Mouse (Mus musculus) ES-Bruce4 (cell line): ENCODE results near the gene Pank3. TPM values are rescaled to one million over a fixed set of nuclear protein-coding genes. Genes with fewer than 3 reads are reported as not detected.

Experiments used
- H3K27ac ChIP-seq: 2 replicates; pipeline ENCODE4 v1.5.1; 2012; ENCODE audit warnings: low read length, inconsistent platforms; ENCODE audit not compliant: insufficient read depth
- H3K27me3 ChIP-seq: 2 replicates; pipeline ENCODE4 v1.6.1; 2012; ENCODE audit warnings: mild to moderate bottlenecking, low read length, inconsistent platforms; ENCODE audit not compliant: control insufficient read depth, poor library complexity, insufficient read depth, severe bottlenecking
- H3K36me3 ChIP-seq: 2 replicates; pipeline ENCODE4 v1.6.1; 2012; ENCODE audit warnings: inconsistent platforms, mild to moderate bottlenecking, low read length, moderate library complexity; ENCODE audit not compliant: control insufficient read depth, poor library complexity, insufficient read depth, severe bottlenecking
- H3K4me1 ChIP-seq: one replicate; pipeline ENCODE4 v1.8.1; 2011; ENCODE audit warnings: low read length; ENCODE audit not compliant: control insufficient read depth, insufficient read depth
- H3K4me3 ChIP-seq: 2 replicates; pipeline ENCODE4 v1.5.1; 2011; ENCODE audit warnings: low read depth, mild to moderate bottlenecking, low read length
- H3K9ac ChIP-seq: 2 replicates; pipeline ENCODE4 v1.6.1; 2012; ENCODE audit warnings: low read depth, mild to moderate bottlenecking, inconsistent platforms; ENCODE audit not compliant: poor library complexity, severe bottlenecking
- H3K9me3 ChIP-seq: replicated peaks from 2 replicates; pipeline ENCODE4 v1.6.1; 2012; ENCODE audit warnings: mild to moderate bottlenecking, low read length, inconsistent platforms; ENCODE audit not compliant: control insufficient read depth, poor library complexity, insufficient read depth, severe bottlenecking
- CTCF ChIP-seq: IDR thresholded peaks from one replicate; pipeline ENCODE4 v1.8.1; 2011; ENCODE audit warnings: low read depth, low read length
- EP300 ChIP-seq: IDR thresholded peaks from 2 replicates; pipeline ENCODE4 v1.6.1; 2011; ENCODE audit warnings: low read depth, low read length; ENCODE audit not compliant: insufficient read depth
- POLR2A ChIP-seq: IDR thresholded peaks from one replicate; pipeline ENCODE4 v1.8.1; 2011; ENCODE audit warnings: low read length; ENCODE audit not compliant: insufficient read depth
- polyA plus RNA-seq: library from polyadenylated mRNA; stranded (reverse); fragments of >200 nt; gene quantifications from 2 replicates; pipeline ENCODE4 v1.2.4, GENCODE M21; 2011; ENCODE audit warnings: low read depth; ENCODE audit not compliant: missing spikeins, insufficient read depth, insufficient read length

Gene Pank3
- polyA plus RNA-seq: 27.8 and 29.3 TPM in 2 replicates

GRCm38 (mm10) chr11:35769188-35769745 is at the start of gene Pank3:
TSS of gene Pank3 (plus strand) at chr11:35769484.
- Histone ChIP-seq H3K36me3 (peaks cover 8% of the 10 kb centered on the region), H3K4me3 (peak within 1 kb of the TSS; percentile 97), H3K9ac (peak within 1 kb of the TSS; percentile 95), H3K27me3 (no peaks in the 10 kb centered on the region), H3K27ac (peak within 1 kb of the TSS; percentile 65), H3K9me3 (no peaks in the 10 kb centered on the region), H3K4me1 (no peaks in the 10 kb centered on the region)
- 0 out of 2 replicates have a peak, but pooled peaks have one; percentile 30 for TF ChIP-seq EP300
- no peak for TF ChIP-seq CTCF
- TF ChIP-seq POLR2A: peak; percentile 85

- no peaks in the 10 kb centered on the region for H3K9me3 ChIP-seq
- no peaks in the 10 kb centered on the region for H3K4me1 ChIP-seq
- H3K4me3 ChIP-seq: no peak overlapping the region
- H3K9ac ChIP-seq: no peak overlapping the region
- no peak overlapping the region for H3K27ac ChIP-seq
- TF ChIP-seq EP300 (no peak), CTCF (no peak), POLR2A (no peak)
- no peaks in the 10 kb centered on the region for H3K36me3 ChIP-seq
- H3K27me3 ChIP-seq: no peaks in the 10 kb centered on the region; the same call in none of the 2 replicates
Observed at GRCm38 (mm10) chr11:35723876-35724275, 45.4 kb upstream of the Pank3 start.

GRCm38 (mm10) chr11:35726341-35726846 is 42.9 kb upstream of the Pank3 start:
- Histone ChIP-seq H3K27ac (no peak overlapping the region), H3K9ac (no peak overlapping the region), H3K27me3 (no peaks in the 10 kb centered on the region; the same call in none of the 2 replicates), H3K9me3 (no peaks in the 10 kb centered on the region), H3K4me3 (no peak overlapping the region), H3K4me1 (no peaks in the 10 kb centered on the region), H3K36me3 (no peaks in the 10 kb centered on the region)
- TF ChIP-seq EP300: no peak
- TF ChIP-seq POLR2A: no peak
- TF ChIP-seq CTCF: no peak

GRCm38 (mm10) chr11:35728200-35728599 is 41.1 kb upstream of the Pank3 start:
- Histone ChIP-seq H3K9ac (no peak overlapping the region), H3K27me3 (no peaks in the 10 kb centered on the region; the same call in none of the 2 replicates), H3K9me3 (no peaks in the 10 kb centered on the region), H3K36me3 (no peaks in the 10 kb centered on the region), H3K4me1 (no peaks in the 10 kb centered on the region), H3K4me3 (no peak overlapping the region), H3K27ac (no peak overlapping the region)
- TF ChIP-seq EP300: no peak

- TF ChIP-seq EP300: no peak
- TF ChIP-seq CTCF: no peak
- TF ChIP-seq POLR2A: no peak
- Histone ChIP-seq H3K4me1 (no peaks in the 10 kb centered on the region), H3K27me3 (no peaks in the 10 kb centered on the region; the same call in none of the 2 replicates), H3K9me3 (no peaks in the 10 kb centered on the region), H3K4me3 (no peak overlapping the region), H3K36me3 (no peaks in the 10 kb centered on the region), H3K9ac (no peak overlapping the region), H3K27ac (no peak overlapping the region)
Observed at GRCm38 (mm10) chr11:35729186-35729585, 40.1 kb upstream of the Pank3 start.

- no peaks in the 10 kb centered on the region for H3K27me3 ChIP-seq
- no peaks in the 10 kb centered on the region for H3K36me3 ChIP-seq
- H3K4me1 ChIP-seq: no peaks in the 10 kb centered on the region
- H3K27ac ChIP-seq: no peak overlapping the region
- TF ChIP-seq POLR2A (no peak), EP300 (no peak), CTCF (no peak)
- H3K9ac ChIP-seq: no peak overlapping the region
- H3K4me3 ChIP-seq: no peak overlapping the region
- no peaks in the 10 kb centered on the region; the same call in 1 of the 2 replicates for H3K9me3 ChIP-seq
Observed at GRCm38 (mm10) chr11:35732366-35732765, 36.9 kb upstream of the Pank3 start.
